Mouse (Mus musculus): ENCODE measurements around the gene Grik3. TPM values are rescaled to one million over a fixed set of nuclear protein-coding genes. Genes with fewer than 3 reads are reported as not detected.
A peak's percentile ranks its signal among the peaks of the same experiment; 100 is the strongest.

Grik3 gene
- polyA plus RNA-seq, 1 experiment from 2014 or later = 0.01 TPM

DNA sequence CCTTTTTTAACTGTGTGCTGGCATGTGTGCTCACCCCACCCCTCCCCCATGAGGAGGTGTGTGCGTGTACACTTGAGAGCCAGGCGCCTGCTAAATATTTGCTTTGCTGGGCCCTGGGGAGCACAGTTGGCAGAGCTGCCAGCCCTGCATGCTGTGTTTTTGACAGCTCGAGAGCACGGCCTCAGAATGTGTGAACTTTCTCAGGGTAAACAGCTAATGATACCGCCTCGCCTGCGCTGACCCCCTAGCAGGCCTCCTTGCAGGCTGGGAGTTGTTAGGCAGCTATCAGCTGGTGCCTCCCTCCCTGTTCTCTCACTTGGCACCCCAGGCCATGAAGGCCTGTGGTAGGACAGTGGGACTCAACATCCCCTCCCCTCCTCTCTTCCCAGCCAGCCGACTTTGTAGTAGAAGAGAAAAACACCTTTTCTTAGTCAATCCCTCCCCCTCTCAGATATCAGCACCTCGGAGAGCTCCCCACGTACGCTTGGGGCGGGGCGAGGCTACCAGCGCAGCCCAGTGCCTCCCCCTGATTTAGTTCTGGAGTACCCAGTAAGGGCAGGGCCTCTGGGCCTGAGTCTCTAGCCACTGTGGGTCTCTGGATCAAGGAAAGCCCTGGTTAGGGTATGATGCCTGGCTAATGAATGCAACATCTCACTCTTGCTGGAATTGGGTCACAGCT is 99.9 kb downstream of the Grik3 start:
- H3K9ac ChIP-seq (ENCODE audit: low read depth, low read length) = no peak overlapping the region
- H3K9me3 ChIP-seq (replicated peaks; ENCODE audit: low read length) = no peaks in the 10 kb centered on the region
- no peak for ATAC-seq (replicated peaks; ENCODE audit: low FRiP score, low read depth)
- no peak overlapping the region for H3K4me3 ChIP-seq (replicated peaks; ENCODE audit: low read depth, low read length)
- no peak overlapping the region for H3K27ac ChIP-seq
- H3K4me2 ChIP-seq (ENCODE audit: low read length) = no peak overlapping the region
- H3K4me1 ChIP-seq (replicated peaks; ENCODE audit: insufficient read depth, low read length) = no peaks in the 10 kb centered on the region
- no peaks in the 10 kb centered on the region for H3K36me3 ChIP-seq (ENCODE audit: insufficient read depth, low read length)
- DNase-seq (ENCODE audit: low spot score) = peak; percentile 72
- no peak for TF ChIP-seq CTCF (IDR thresholded peaks at IDR 0.05; ENCODE audit: low read depth)
- no peaks in the 10 kb centered on the region for H3K27me3 ChIP-seq (ENCODE audit: insufficient read depth, low read length)
- 3% methylated on average over 14 of the region's 14 CpGs for WGBS

DNA sequence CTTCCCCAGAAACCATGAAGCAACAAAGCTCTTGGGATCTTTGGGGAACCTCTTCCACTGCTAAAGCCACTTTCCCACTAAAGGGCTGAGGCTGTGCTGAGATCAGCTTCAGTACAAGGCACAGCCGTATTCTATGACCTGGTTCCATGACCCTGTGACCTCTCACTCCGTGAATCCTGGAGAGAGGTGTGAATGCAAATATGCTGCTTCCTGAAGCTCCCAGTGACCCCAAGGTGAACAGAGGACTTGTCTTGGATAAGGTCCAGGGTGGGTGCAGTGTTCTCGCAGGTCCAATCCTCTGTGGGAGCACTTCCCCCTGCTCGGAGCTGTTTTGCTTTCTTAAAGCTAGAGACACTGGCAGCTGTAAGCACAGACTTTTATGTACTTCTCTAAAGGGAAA is 102.2 kb downstream of the Grik3 start:
- WGBS = 10% methylated on average over 4 of the region's 4 CpGs
- H3K4me2 ChIP-seq (ENCODE audit: low read length) = no peak overlapping the region
- no peaks in the 10 kb centered on the region for H3K27me3 ChIP-seq (ENCODE audit: insufficient read depth, low read length)

GRCm38 (mm10) chr4:125595011-125595410 is 104.5 kb downstream of the Grik3 start:
- Histone ChIP-seq H3K4me2 (ENCODE audit: low read length) (no peak overlapping the region), H3K9ac (ENCODE audit: low read depth, low read length) (no peak overlapping the region), H3K4me3 (replicated peaks; ENCODE audit: low read depth, low read length) (no peak overlapping the region), H3K36me3 (ENCODE audit: insufficient read depth, low read length) (no peaks in the 10 kb centered on the region), H3K27ac (no peak overlapping the region), H3K4me1 (replicated peaks; ENCODE audit: insufficient read depth, low read length) (no peaks in the 10 kb centered on the region), H3K27me3 (ENCODE audit: insufficient read depth, low read length) (no peaks in the 10 kb centered on the region), H3K9me3 (replicated peaks; ENCODE audit: low read length) (no peaks in the 10 kb centered on the region)
- no peak for ATAC-seq (replicated peaks; ENCODE audit: low FRiP score, low read depth)
- no peak for DNase-seq (ENCODE audit: low spot score)
- TF ChIP-seq CTCF (IDR thresholded peaks at IDR 0.05; ENCODE audit: low read depth) = no peak
- 75% methylated on average over 9 of the region's 9 CpGs for WGBS

More for the DNA sequence above, 102.2 kb downstream of the Grik3 start:
- Histone ChIP-seq H3K4me3 (replicated peaks; ENCODE audit: low read depth, low read length) (no peak overlapping the region), H3K9ac (ENCODE audit: low read depth, low read length) (no peak overlapping the region), H3K9me3 (replicated peaks; ENCODE audit: low read length) (no peaks in the 10 kb centered on the region), H3K27ac (no peak overlapping the region), H3K36me3 (ENCODE audit: insufficient read depth, low read length) (no peaks in the 10 kb centered on the region), H3K4me1 (replicated peaks; ENCODE audit: insufficient read depth, low read length) (no peaks in the 10 kb centered on the region)
- ATAC-seq (replicated peaks; ENCODE audit: low FRiP score, low read depth) (no peak), DNase-seq (ENCODE audit: low spot score) (no peak)
- TF ChIP-seq CTCF (IDR thresholded peaks at IDR 0.05; ENCODE audit: low read depth) = no peak

GRCm38 (mm10) chr4:125598677-125599076 is 108.2 kb downstream of the Grik3 start:
- Histone ChIP-seq H3K4me3 (replicated peaks; ENCODE audit: low read depth, low read length) (no peak overlapping the region), H3K9ac (ENCODE audit: low read depth, low read length) (no peak overlapping the region), H3K4me1 (replicated peaks; ENCODE audit: insufficient read depth, low read length) (no peaks in the 10 kb centered on the region), H3K27ac (no peak overlapping the region), H3K36me3 (ENCODE audit: insufficient read depth, low read length) (no peaks in the 10 kb centered on the region), H3K27me3 (ENCODE audit: insufficient read depth, low read length) (no peaks in the 10 kb centered on the region), H3K9me3 (replicated peaks; ENCODE audit: low read length) (no peaks in the 10 kb centered on the region), H3K4me2 (ENCODE audit: low read length) (no peak overlapping the region)
- no peak for TF ChIP-seq CTCF (IDR thresholded peaks at IDR 0.05; ENCODE audit: low read depth)
- WGBS = 45% methylated on average over 10 of the region's 10 CpGs
- ATAC-seq (replicated peaks; ENCODE audit: low FRiP score, low read depth) (no peak), DNase-seq (ENCODE audit: low spot score) (no peak)

DNA sequence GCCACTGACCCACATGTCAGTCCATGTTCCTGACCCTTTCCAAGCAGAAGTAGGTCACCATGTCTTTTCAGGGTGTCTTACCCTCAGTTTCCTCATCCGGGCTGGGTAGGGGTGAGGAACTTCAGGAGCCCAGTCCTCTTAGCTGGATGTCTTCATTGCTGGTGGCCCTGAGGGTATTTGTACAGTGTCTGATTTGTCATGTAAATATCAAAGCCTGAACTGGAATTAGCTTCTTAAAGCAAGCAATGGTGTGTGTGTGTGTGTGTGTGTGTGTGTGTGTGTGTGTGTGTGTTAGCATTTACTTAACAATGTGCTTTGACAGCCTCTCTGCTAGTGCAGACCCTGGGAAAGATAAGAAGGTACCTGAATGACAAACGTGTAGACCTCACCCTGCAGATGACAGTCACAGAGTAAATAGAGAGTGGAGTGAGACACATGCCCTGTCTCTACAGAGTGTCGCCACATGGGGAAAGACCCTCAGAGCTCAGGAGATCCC is 109.1 kb downstream of the Grik3 start:
- WGBS = 75% methylated on average over 3 of the region's 3 CpGs
- Histone ChIP-seq H3K4me3 (replicated peaks; ENCODE audit: low read depth, low read length) (no peak overlapping the region), H3K27me3 (ENCODE audit: insufficient read depth, low read length) (no peaks in the 10 kb centered on the region), H3K9ac (ENCODE audit: low read depth, low read length) (no peak overlapping the region), H3K36me3 (ENCODE audit: insufficient read depth, low read length) (no peaks in the 10 kb centered on the region), H3K4me2 (ENCODE audit: low read length) (no peak overlapping the region), H3K27ac (no peak overlapping the region), H3K4me1 (replicated peaks; ENCODE audit: insufficient read depth, low read length) (no peaks in the 10 kb centered on the region), H3K9me3 (replicated peaks; ENCODE audit: low read length) (no peaks in the 10 kb centered on the region)
- DNase-seq (ENCODE audit: low spot score) (no peak), ATAC-seq (replicated peaks; ENCODE audit: low FRiP score, low read depth) (no peak)
- TF ChIP-seq CTCF (IDR thresholded peaks at IDR 0.05; ENCODE audit: low read depth) = no peak

- Histone ChIP-seq H3K27ac (no peak overlapping the region), H3K4me1 (replicated peaks; ENCODE audit: insufficient read depth, low read length) (no peaks in the 10 kb centered on the region), H3K9me3 (replicated peaks; ENCODE audit: low read length) (no peaks in the 10 kb centered on the region), H3K36me3 (ENCODE audit: insufficient read depth, low read length) (no peaks in the 10 kb centered on the region), H3K27me3 (ENCODE audit: insufficient read depth, low read length) (no peaks in the 10 kb centered on the region), H3K4me2 (ENCODE audit: low read length) (no peak overlapping the region), H3K9ac (ENCODE audit: low read depth, low read length) (no peak overlapping the region), H3K4me3 (replicated peaks; ENCODE audit: low read depth, low read length) (no peak overlapping the region)
- TF ChIP-seq CTCF (IDR thresholded peaks at IDR 0.05; ENCODE audit: low read depth) = no peak
- WGBS = 64% methylated on average over 8 of the region's 8 CpGs
- ATAC-seq (replicated peaks; ENCODE audit: low FRiP score, low read depth) (no peak), DNase-seq (ENCODE audit: low spot score) (no peak)
These were observed 110.1 kb downstream of the Grik3 start for GRCm38 (mm10) chr4:125600642-125601041.

- Histone ChIP-seq H3K27ac (no peak overlapping the region), H3K36me3 (ENCODE audit: insufficient read depth, low read length) (no peaks in the 10 kb centered on the region), H3K9me3 (replicated peaks; ENCODE audit: low read length) (no peaks in the 10 kb centered on the region), H3K4me2 (ENCODE audit: low read length) (no peak overlapping the region), H3K27me3 (ENCODE audit: insufficient read depth, low read length) (no peaks in the 10 kb centered on the region), H3K4me3 (replicated peaks; ENCODE audit: low read depth, low read length) (no peak overlapping the region), H3K4me1 (replicated peaks; ENCODE audit: insufficient read depth, low read length) (no peaks in the 10 kb centered on the region), H3K9ac (ENCODE audit: low read depth, low read length) (no peak overlapping the region)
- no peak for TF ChIP-seq CTCF (IDR thresholded peaks at IDR 0.05; ENCODE audit: low read depth)
- ATAC-seq (replicated peaks; ENCODE audit: low FRiP score, low read depth) (no peak), DNase-seq (ENCODE audit: low spot score) (no peak)
- 10% methylated on average over 3 of the region's 3 CpGs for WGBS
These were observed 110.8 kb downstream of the Grik3 start for GRCm38 (mm10) chr4:125601301-125601700.
